Mouse (Mus musculus) heart, embryonic 12.5 days (tissue): ENCODE measurements at regions not wholly inside any gene's neighbourhood (a gene's known extent, or its start where the extent isn't known, plus 50 kb on each side); places are given as distances from the start of the nearest gene placed in this dataset.

Experiments
- ATAC-seq: fragments of 200-750 bp; cut with Nextera tagmentation; 2 replicates; pipeline ENCODE4 v1.8.0; 2017; ENCODE audit warnings: moderate TSS enrichment, moderate library complexity; ENCODE audit not compliant: insufficient number of reproducible peaks, low FRiP score
- H3K27ac ChIP-seq: fragments of 300-500 bp; sonication (generic); 2 replicates; pipeline ENCODE4 v1.5.1; 2016; ENCODE audit warnings: mild to moderate bottlenecking, moderate library complexity; ENCODE audit not compliant: poor library complexity, severe bottlenecking
- H3K27me3 ChIP-seq: fragments of 300-500 bp; sonication (generic); replicated peaks from 2 replicates; pipeline ENCODE4 v1.6.1; 2016; ENCODE audit warnings: mild to moderate bottlenecking, moderate library complexity
- H3K36me3 ChIP-seq: fragments of 300-500 bp; sonication (generic); 2 replicates; pipeline ENCODE4 v1.6.1; 2016; ENCODE audit warnings: mild to moderate bottlenecking, moderate library complexity
- H3K4me1 ChIP-seq: fragments of 300-500 bp; sonication (generic); replicated peaks from 2 replicates; pipeline ENCODE4 v1.6.1; 2016; ENCODE audit warnings: mild to moderate bottlenecking
- H3K4me2 ChIP-seq: fragments of 300-500 bp; sonication (generic); 2 replicates; pipeline ENCODE4 v1.6.1; 2016; ENCODE audit warnings: mild to moderate bottlenecking, moderate library complexity
- H3K4me3 ChIP-seq: fragments of 300-500 bp; sonication (generic); 2 replicates; pipeline ENCODE4 v1.5.1; 2016; ENCODE audit warnings: mild to moderate bottlenecking
- H3K9ac ChIP-seq: fragments of 300-500 bp; sonication (generic); 2 replicates; pipeline ENCODE4 v1.6.1; 2016; ENCODE audit warnings: mild to moderate bottlenecking, moderate library complexity
- H3K9me3 ChIP-seq: fragments of 300-500 bp; sonication (generic); replicated peaks from 2 replicates; pipeline ENCODE4 v1.6.1; 2016; ENCODE audit warnings: mild to moderate bottlenecking, moderate library complexity
- WGBS: fragments of 180-500 bp; shearing (Covaris S2); methylation state at CpG from one replicate; pipeline ENCODE4 v1.1.7; 2016; 5-methylcytosine and 5-hydroxymethylcytosine counted together

GRCm38 (mm10) chr11:63290618-63291017 lies 161.8 kb downstream of the Pmp22 start:
- Histone ChIP-seq H3K4me1 (peaks cover 16% of the 10 kb centered on the region; the same call in 1 of the 2 replicates), H3K27me3 (no peaks in the 10 kb centered on the region; the same call in 1 of the 2 replicates), H3K4me2 (no peak overlapping the region), H3K9ac (no peak overlapping the region), H3K4me3 (no peak overlapping the region), H3K36me3 (no peaks in the 10 kb centered on the region), H3K27ac (no peak overlapping the region), H3K9me3 (no peaks in the 10 kb centered on the region)
- ATAC-seq = no peak
- WGBS = 89% methylated on average over 13 of the region's 13 CpGs

- H3K27me3 ChIP-seq = no peaks in the 10 kb centered on the region; the same call in 1 of the 2 replicates
- H3K9ac ChIP-seq = no peak overlapping the region
- H3K27ac ChIP-seq = no peak overlapping the region
- no peak for ATAC-seq
- H3K36me3 ChIP-seq = no peaks in the 10 kb centered on the region
- H3K9me3 ChIP-seq = no peaks in the 10 kb centered on the region
- no peak overlapping the region for H3K4me2 ChIP-seq
- H3K4me1 ChIP-seq = peaks cover 3% of the 10 kb centered on the region; the same call in 1 of the 2 replicates
- WGBS = 74% methylated on average over 4 of the region's 4 CpGs
- no peak overlapping the region for H3K4me3 ChIP-seq
Observed at GRCm38 (mm10) chr11:63293485-63293884, 164.7 kb downstream of the Pmp22 start.

- no peak overlapping the region for H3K9ac ChIP-seq
- H3K4me1 ChIP-seq = 0 out of 2 replicates have a peak, but pooled peaks cover under 1% of the 10 kb centered on the region
- no peaks in the 10 kb centered on the region for H3K9me3 ChIP-seq
- no peak overlapping the region for H3K4me2 ChIP-seq
- ATAC-seq = no peak
- H3K4me3 ChIP-seq = no peak overlapping the region
- H3K36me3 ChIP-seq = no peaks in the 10 kb centered on the region
- H3K27me3 ChIP-seq = no peaks in the 10 kb centered on the region; the same call in 1 of the 2 replicates
- 74% methylated on average over 3 of the region's 3 CpGs for WGBS
- H3K27ac ChIP-seq = no peak overlapping the region
Observed at GRCm38 (mm10) chr11:63294476-63294875, 165.7 kb downstream of the Pmp22 start.

GRCm38 (mm10) chr11:63296476-63296875 lies 167.7 kb downstream of the Pmp22 start:
- no peak overlapping the region for H3K4me2 ChIP-seq
- no peak for ATAC-seq
- 80% methylated on average over 3 of the region's 3 CpGs for WGBS
- no peaks in the 10 kb centered on the region for H3K36me3 ChIP-seq
- no peak overlapping the region for H3K27ac ChIP-seq
- no peaks in the 10 kb centered on the region for H3K4me1 ChIP-seq
- H3K4me3 ChIP-seq = no peak overlapping the region
- H3K27me3 ChIP-seq = no peaks in the 10 kb centered on the region; the same call in 1 of the 2 replicates
- no peak overlapping the region for H3K9ac ChIP-seq
- no peaks in the 10 kb centered on the region for H3K9me3 ChIP-seq

GRCm38 (mm10) chr11:63299712-63300581 lies 171.2 kb downstream of the Pmp22 start:
- no peak overlapping the region for H3K9ac ChIP-seq
- H3K27ac ChIP-seq = no peak overlapping the region
- H3K4me3 ChIP-seq = no peak overlapping the region
- H3K27me3 ChIP-seq = no peaks in the 10 kb centered on the region
- no peaks in the 10 kb centered on the region for H3K4me1 ChIP-seq
- H3K4me2 ChIP-seq = no peak overlapping the region
- no peak for ATAC-seq
- H3K9me3 ChIP-seq = no peaks in the 10 kb centered on the region
- 65% methylated on average over 14 of the region's 14 CpGs for WGBS
- no peaks in the 10 kb centered on the region for H3K36me3 ChIP-seq

- no peaks in the 10 kb centered on the region for H3K4me1 ChIP-seq
- H3K4me2 ChIP-seq = no peak overlapping the region
- no peak overlapping the region for H3K4me3 ChIP-seq
- WGBS = 71% methylated on average over 4 of the region's 4 CpGs
- no peak for ATAC-seq
- no peak overlapping the region for H3K27ac ChIP-seq
- no peaks in the 10 kb centered on the region for H3K27me3 ChIP-seq
- H3K9ac ChIP-seq = no peak overlapping the region
- H3K36me3 ChIP-seq = no peaks in the 10 kb centered on the region
- H3K9me3 ChIP-seq = no peaks in the 10 kb centered on the region
Observed at GRCm38 (mm10) chr11:63325166-63325565, 196.4 kb downstream of the Pmp22 start.

GRCm38 (mm10) chr11:63326864-63327263 lies 198.1 kb downstream of the Pmp22 start:
- WGBS = 78% methylated on average over 5 of the region's 5 CpGs
- H3K4me3 ChIP-seq = no peak overlapping the region
- H3K27me3 ChIP-seq = no peaks in the 10 kb centered on the region
- ATAC-seq = no peak
- H3K9ac ChIP-seq = no peak overlapping the region
- H3K9me3 ChIP-seq = no peaks in the 10 kb centered on the region
- no peak overlapping the region for H3K4me2 ChIP-seq
- no peaks in the 10 kb centered on the region for H3K36me3 ChIP-seq
- H3K27ac ChIP-seq = no peak overlapping the region
- H3K4me1 ChIP-seq = no peaks in the 10 kb centered on the region

GRCm38 (mm10) chr11:63337503-63337902 lies 208.7 kb downstream of the Pmp22 start:
- Histone ChIP-seq H3K36me3 (no peaks in the 10 kb centered on the region), H3K9me3 (no peaks in the 10 kb centered on the region), H3K27ac (no peak overlapping the region; the same call in 1 of the 2 replicates), H3K4me2 (no peak overlapping the region), H3K9ac (no peak overlapping the region), H3K27me3 (no peaks in the 10 kb centered on the region), H3K4me1 (no peaks in the 10 kb centered on the region), H3K4me3 (no peak overlapping the region)
- no peak for ATAC-seq
- WGBS = 69% methylated on average over 9 of the region's 9 CpGs

GRCm38 (mm10) chr11:63338277-63338676 lies 209.5 kb downstream of the Pmp22 start:
- Histone ChIP-seq H3K4me3 (no peak overlapping the region), H3K27ac (no peak overlapping the region), H3K27me3 (no peaks in the 10 kb centered on the region), H3K9ac (no peak overlapping the region), H3K36me3 (no peaks in the 10 kb centered on the region), H3K9me3 (no peaks in the 10 kb centered on the region), H3K4me1 (no peaks in the 10 kb centered on the region), H3K4me2 (no peak overlapping the region)
- no peak for ATAC-seq
- WGBS = 93% methylated on average over 1 of the region's 1 CpGs

- Histone ChIP-seq H3K9ac (no peak overlapping the region), H3K4me1 (0 out of 2 replicates have a peak, but pooled peaks cover 4% of the 10 kb centered on the region), H3K4me2 (no peak overlapping the region), H3K27me3 (no peaks in the 10 kb centered on the region), H3K4me3 (no peak overlapping the region), H3K27ac (no peak overlapping the region), H3K9me3 (no peaks in the 10 kb centered on the region), H3K36me3 (no peaks in the 10 kb centered on the region)
- no peak for ATAC-seq
- 79% methylated on average over 4 of the region's 4 CpGs for WGBS
Observed at GRCm38 (mm10) chr11:63345653-63346052, 216.9 kb downstream of the Pmp22 start.

GRCm38 (mm10) chr11:63350123-63350696 lies 221.4 kb downstream of the Pmp22 start:
- no peaks in the 10 kb centered on the region for H3K36me3 ChIP-seq
- no peak overlapping the region for H3K4me2 ChIP-seq
- no peaks in the 10 kb centered on the region for H3K9me3 ChIP-seq
- 0 out of 2 replicates have a peak, but pooled peaks cover 5% of the 10 kb centered on the region for H3K4me1 ChIP-seq
- peak overlapping the region; percentile 22; the same call in 1 of the 2 replicates for H3K27ac ChIP-seq
- ATAC-seq = no peak
- no peak overlapping the region for H3K4me3 ChIP-seq
- H3K27me3 ChIP-seq = no peaks in the 10 kb centered on the region
- WGBS = 20% methylated on average over 7 of the region's 7 CpGs
- H3K9ac ChIP-seq = no peak overlapping the region
